Mouse (Mus musculus) granulocyte monocyte progenitor cell, adult 5-6 weeks (primary cell): ENCODE measurements around the gene Ccdc154. TPM values are rescaled to one million over a fixed set of nuclear protein-coding genes. Genes with fewer than 3 reads are reported as not detected.

ENCODE experiments used
- ATAC-seq: replicated peaks from 2 replicates; pipeline ENCODE4 v1.8.0; 2016; ENCODE audit warnings: mild to moderate bottlenecking, moderate TSS enrichment, inconsistent platforms; ENCODE audit not compliant: poor library complexity, severe bottlenecking
- total RNA-seq, 2 experiments: library from RNA; stranded (forward) in 1 of 2; stranded (reverse) in 1 of 2; fragments of 200-712, 200-1000 nt in 1 of 2; fragments of >200 nt in 1 of 2; fragmentation: Nextera tagmentation in 1 of 2; gene quantifications; 2 replicates each; pipeline ENCODE4 v1.2.3; 2014 to 2017

Ccdc154 gene
- total RNA-seq, 2 experiments from 2014 or later: 0.21 TPM; not detected in 1

DNA sequence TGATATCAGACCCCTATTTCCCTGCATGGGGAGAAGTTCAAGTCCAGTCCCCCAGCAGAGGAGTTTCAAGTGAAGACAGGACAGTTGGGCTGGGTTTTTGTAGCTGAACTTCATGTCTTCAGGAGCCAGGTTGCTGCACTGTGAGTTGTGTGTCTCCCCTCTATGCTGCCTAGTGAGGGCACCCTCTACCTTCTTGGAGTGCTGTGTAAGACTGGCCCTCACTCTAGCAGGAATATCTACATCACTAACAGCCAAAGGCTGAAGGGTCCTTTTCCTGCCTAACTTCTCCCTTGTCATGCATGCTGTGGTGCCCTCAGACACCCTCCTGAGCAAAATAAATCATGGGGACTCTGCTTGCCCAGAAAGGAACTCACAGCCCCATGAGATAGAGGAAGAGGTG, 21.0 kb downstream of the Ccdc154 start:
- no peak for ATAC-seq

DNA sequence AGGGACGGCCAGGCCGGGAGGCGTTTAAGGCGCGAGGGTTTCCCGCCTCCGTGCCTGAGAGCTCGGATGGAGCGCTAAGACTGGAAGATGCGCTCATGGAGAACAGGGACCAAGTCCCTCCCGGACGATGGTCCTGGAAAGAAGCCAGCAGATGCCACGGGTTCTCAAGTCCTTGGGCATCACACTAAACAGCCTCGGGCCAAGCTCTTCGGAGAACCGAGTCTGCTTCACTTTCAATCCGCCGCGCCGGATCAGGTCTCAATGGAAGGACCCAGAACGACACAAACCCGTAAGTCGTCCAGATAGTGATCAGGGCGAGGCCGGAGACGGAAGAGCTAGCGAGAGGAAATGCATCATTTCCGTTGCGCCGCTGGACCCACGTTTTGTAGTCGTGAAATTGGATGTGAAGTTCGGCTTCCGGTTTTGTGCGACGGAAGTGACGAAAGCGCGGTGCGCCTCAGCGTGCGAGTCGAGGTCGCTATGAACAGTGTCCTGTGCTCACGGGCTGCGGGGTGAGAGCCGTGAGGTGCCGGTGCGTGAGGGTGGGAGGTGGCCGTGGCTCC, 21.9 kb downstream of the Ccdc154 start, which contains the start of gene BC003965:
Gene BC003965 (plus strand): TSS at position 426 of the 563 bp plus-strand sequence.
- peak; percentile 81 for ATAC-seq

GRCm38 (mm10) chr17:25184961-25185360, 22.7 kb downstream of the Ccdc154 start:
- ATAC-seq: peak; percentile 10; the same call in 1 of the 2 replicates

GRCm38 (mm10) chr17:25187784-25188149, 25.5 kb downstream of the Ccdc154 start:
- no peak for ATAC-seq

- ATAC-seq: peak; percentile 38
Observed at GRCm38 (mm10) chr17:25188150-25189031, 26.1 kb downstream of the Ccdc154 start, which contains the start of gene Unkl. Gene Unkl, plus strand, starts transcription at chr17:25188397.

DNA sequence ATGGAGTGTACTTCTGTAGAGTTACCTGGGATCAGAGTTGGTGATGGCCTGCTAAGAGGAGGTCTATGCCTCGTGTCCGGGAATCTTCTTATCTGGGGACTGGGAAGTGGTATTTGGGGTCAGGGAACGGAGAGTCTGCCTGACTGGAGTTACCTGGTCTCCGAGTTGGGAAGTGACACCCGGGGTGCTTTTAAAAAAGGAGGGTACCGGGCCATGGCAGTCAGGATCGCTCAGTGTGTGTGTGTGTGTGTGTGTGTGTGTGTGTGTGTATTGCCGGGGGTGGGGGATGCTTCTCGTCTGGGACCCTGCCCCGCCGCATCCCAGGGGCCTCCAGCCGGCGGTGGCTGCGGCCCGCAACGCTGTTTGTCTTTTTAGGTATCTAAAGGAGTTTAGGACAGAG, 26.8 kb downstream of the Ccdc154 start:
- no peak for ATAC-seq

- no peak for ATAC-seq
Observed at GRCm38 (mm10) chr17:25202401-25202800, 40.1 kb downstream of the Ccdc154 start.

DNA sequence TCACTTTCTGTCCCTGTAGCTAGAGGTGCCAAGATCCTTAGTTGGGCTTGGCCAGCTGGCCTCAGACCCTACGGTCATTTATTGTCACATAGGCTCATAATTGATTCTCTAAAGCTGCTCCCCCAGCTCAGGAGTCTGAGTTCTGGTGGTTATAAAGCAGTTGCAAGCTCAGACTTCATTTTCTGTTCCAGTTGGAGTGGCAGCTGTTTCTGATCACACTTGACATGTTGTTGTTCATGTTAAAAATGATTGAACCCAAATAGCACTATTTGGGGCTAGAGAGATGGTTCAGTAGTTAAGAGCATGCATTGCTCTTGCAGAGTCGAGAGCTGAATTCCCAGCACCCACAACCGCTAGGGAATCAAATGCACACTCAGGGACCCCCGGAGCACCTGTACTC, 47.7 kb downstream of the Ccdc154 start:
- no peak for ATAC-seq

- peak; percentile 81 for ATAC-seq
Observed at GRCm38 (mm10) chr17:25210680-25211466, 48.6 kb downstream of the Ccdc154 start.

DNA sequence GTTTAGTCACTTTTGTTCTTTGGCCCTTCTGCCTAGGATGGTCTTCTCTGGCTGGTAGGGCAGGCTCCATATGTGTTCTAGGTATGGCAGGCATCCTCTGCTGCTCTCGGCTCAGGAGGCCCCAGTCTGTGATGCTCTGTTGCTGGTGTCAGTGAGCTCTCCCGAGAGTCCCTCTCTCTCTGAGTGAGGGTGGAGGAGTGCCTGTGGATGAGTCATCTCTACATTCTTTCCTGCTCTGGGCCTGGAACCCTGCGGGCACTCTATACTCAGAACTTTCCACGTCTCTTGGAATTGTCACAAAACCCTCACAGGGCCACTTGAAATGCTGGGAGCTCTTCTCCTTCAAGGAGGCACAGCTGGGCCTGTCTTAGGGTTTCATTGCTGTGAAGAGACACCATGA, 49.4 kb downstream of the Ccdc154 start:
- ATAC-seq: no peak

- no peak for ATAC-seq
Observed at GRCm38 (mm10) chr17:25215431-25215830, 53.2 kb downstream of the Ccdc154 start.

DNA sequence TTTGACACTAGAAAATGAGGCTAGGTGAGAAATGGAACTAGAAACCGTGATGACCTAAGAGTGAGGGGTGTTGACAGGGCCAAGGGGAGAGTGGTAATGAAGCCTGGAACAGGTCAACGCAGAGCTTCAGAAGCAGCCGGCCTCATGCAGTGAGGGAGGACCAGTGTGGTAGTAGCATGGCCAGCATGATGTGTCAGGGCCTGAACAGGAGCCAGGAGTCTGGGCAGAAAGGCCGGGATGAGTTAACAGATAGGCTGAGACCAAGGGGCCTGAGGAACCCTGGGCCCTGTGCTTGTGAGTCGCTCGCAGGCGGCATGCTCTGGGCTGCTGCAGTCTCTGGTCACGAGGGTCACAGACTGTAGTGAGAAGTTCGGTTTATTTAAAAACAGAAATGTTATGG, 56.7 kb downstream of the Ccdc154 start:
- no peak for ATAC-seq

DNA sequence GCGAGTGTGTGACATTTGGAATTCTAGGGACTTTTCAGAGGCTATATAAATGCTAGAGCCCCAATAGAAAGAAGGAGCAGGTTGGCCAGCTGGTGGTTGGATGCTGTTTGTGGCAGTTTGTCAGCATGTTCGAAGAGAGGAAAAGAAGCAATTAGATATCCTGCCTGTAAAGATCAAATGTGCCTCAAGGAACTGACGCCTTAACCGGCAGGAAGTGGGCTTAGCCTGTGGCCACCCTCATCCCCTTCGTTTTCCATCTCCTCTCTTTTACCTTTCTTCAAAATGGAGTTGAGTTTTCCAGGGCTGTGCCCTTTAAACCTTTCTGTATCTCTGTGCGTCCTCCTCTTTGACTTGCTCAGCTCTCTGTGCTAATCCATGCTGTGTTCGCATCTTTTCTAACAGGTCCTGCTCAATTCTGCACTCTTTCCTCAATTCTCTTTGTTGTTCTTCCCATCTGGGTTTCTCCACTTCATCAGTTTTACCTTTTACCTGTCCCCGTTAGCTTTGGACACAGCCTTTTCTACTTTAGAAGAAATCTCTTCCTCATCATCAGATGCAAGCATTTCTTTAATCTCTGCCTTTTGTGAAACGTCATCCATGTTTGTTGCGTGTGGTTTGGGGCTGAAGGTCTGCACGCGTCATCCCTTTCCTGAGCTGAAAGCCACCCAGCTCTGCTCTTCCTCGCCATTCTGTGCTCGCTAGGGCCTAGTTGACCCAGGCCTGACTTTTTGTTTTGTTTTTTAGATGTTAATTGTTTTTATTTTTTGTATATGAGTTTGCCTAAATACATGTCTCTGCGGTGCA, 57.4 kb downstream of the Ccdc154 start:
- ATAC-seq: no peak

DNA sequence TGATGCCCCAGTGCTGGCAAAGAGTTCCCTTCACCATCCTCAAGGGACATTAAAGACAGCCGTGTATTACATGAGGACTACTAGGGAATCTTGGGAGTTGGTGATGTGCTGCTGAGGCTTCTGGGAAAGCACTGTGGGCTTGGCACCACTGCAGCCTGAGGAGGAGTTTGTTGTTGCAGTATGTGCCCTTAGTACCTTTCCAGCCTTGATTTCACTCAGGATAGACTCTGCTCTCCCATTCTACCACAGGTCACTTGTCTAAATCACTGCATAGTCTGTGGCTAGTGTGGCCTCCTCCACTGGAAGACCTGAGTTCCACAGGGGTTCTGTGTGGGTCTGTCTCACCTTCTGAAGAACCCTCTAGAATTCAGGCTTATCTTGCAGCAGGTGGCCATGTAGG, 58.5 kb downstream of the Ccdc154 start:
- ATAC-seq: no peak

Other genes starting within 250 kb of the Ccdc154 start
- gene Mapk8ip3, start 225.5 kb upstream of the Ccdc154 start, total RNA-seq (2014; fragmentation: Nextera tagmentation): 49.0 and 84.5 TPM in 2 replicates
- gene Mapk8ip3, start 225.5 kb upstream of the Ccdc154 start, total RNA-seq (2017): 18.2 and 21.0 TPM in 2 replicates
- 109 and 130 TPM in 2 replicates for gene Jpt2, start 201.8 kb upstream of the Ccdc154 start, total RNA-seq (2014; fragmentation: Nextera tagmentation)
- 104 and 114 TPM in 2 replicates for gene Jpt2, start 201.8 kb upstream of the Ccdc154 start, total RNA-seq (2017)
- gene Cramp1l, start 146.7 kb upstream of the Ccdc154 start, total RNA-seq (2014; fragmentation: Nextera tagmentation): 27.3 and 27.6 TPM in 2 replicates
- gene Cramp1l, start 146.7 kb upstream of the Ccdc154 start, total RNA-seq (2017): 7.8 and 8.2 TPM in 2 replicates
- gene Ift140, start 146.4 kb upstream of the Ccdc154 start, total RNA-seq (2014; fragmentation: Nextera tagmentation): 12.3 and 22.1 TPM in 2 replicates
- gene Ift140, start 146.4 kb upstream of the Ccdc154 start, total RNA-seq (2017): 15.6 and 28.8 TPM in 2 replicates
- gene Tmem204, start 78.9 kb upstream of the Ccdc154 start, total RNA-seq (2014; fragmentation: Nextera tagmentation): not detected in 2 replicates
- not detected in 2 replicates for gene Tmem204, start 78.9 kb upstream of the Ccdc154 start, total RNA-seq (2017)
- 49.8 and 55.9 TPM in 2 replicates for gene Telo2, start 46.5 kb upstream of the Ccdc154 start, total RNA-seq (2014; fragmentation: Nextera tagmentation)
- 21.8 and 37.3 TPM in 2 replicates for gene Telo2, start 46.5 kb upstream of the Ccdc154 start, total RNA-seq (2017)
- gene Ptx4, start 41.7 kb upstream of the Ccdc154 start, total RNA-seq (2014; fragmentation: Nextera tagmentation): not detected in 2 replicates
- gene Ptx4, start 41.7 kb upstream of the Ccdc154 start, total RNA-seq (2017): not detected in 2 replicates
- 12.1 and 18.9 TPM in 2 replicates for gene Clcn7, start 29.1 kb upstream of the Ccdc154 start, total RNA-seq (2014; fragmentation: Nextera tagmentation)
- gene Clcn7, start 29.1 kb upstream of the Ccdc154 start, total RNA-seq (2017): 11.3 and 12.6 TPM in 2 replicates
- not detected in 2 replicates for gene Gm38655, start 13.0 kb downstream of the Ccdc154 start, total RNA-seq (2014; fragmentation: Nextera tagmentation)
- gene Gm38655, start 13.0 kb downstream of the Ccdc154 start, total RNA-seq (2017): not detected in 2 replicates
- gene BC003965, start 22.1 kb downstream of the Ccdc154 start, total RNA-seq (2014; fragmentation: Nextera tagmentation): 13.1 and 17.0 TPM in 2 replicates
- 10.0 and 10.2 TPM in 2 replicates for gene BC003965, start 22.1 kb downstream of the Ccdc154 start, total RNA-seq (2017)
- 6.8 and 17.2 TPM in 2 replicates for gene Unkl, start 25.9 kb downstream of the Ccdc154 start, total RNA-seq (2014; fragmentation: Nextera tagmentation)
- gene Unkl, start 25.9 kb downstream of the Ccdc154 start, total RNA-seq (2017): 5.6 and 9.9 TPM in 2 replicates
- gene Gnptg, start 77.7 kb downstream of the Ccdc154 start, total RNA-seq (2014; fragmentation: Nextera tagmentation): 10.9 and 19.2 TPM in 2 replicates
- 23.7 and 27.8 TPM in 2 replicates for gene Gnptg, start 77.7 kb downstream of the Ccdc154 start, total RNA-seq (2017)
- 10.9 and 17.1 TPM in 2 replicates for gene Tsr3, start 77.7 kb downstream of the Ccdc154 start, total RNA-seq (2014; fragmentation: Nextera tagmentation)
- 23.6 and 27.8 TPM in 2 replicates for gene Tsr3, start 77.7 kb downstream of the Ccdc154 start, total RNA-seq (2017)
- 7.6 and 9.1 TPM in 2 replicates for gene Baiap3, start 93.9 kb downstream of the Ccdc154 start, total RNA-seq (2014; fragmentation: Nextera tagmentation)
- gene Baiap3, start 93.9 kb downstream of the Ccdc154 start, total RNA-seq (2017): 3.8 and 11.9 TPM in 2 replicates
- gene Ube2i, start 112.2 kb downstream of the Ccdc154 start, total RNA-seq (2014; fragmentation: Nextera tagmentation): 356 and 387 TPM in 2 replicates
- 268 and 276 TPM in 2 replicates for gene Ube2i, start 112.2 kb downstream of the Ccdc154 start, total RNA-seq (2017)
- gene Prss34, start 135.9 kb downstream of the Ccdc154 start, total RNA-seq (2014; fragmentation: Nextera tagmentation): 2.4 and 94.9 TPM in 2 replicates
- gene Prss34, start 135.9 kb downstream of the Ccdc154 start, total RNA-seq (2017): 21.6 and 23.7 TPM in 2 replicates
- not detected in 2 replicates for gene Prss28, start 146.2 kb downstream of the Ccdc154 start, total RNA-seq (2014; fragmentation: Nextera tagmentation)
- gene Prss28, start 146.2 kb downstream of the Ccdc154 start, total RNA-seq (2017): not detected in 2 replicates
- gene Prss29, start 156.2 kb downstream of the Ccdc154 start, total RNA-seq (2014; fragmentation: Nextera tagmentation): not detected in 2 replicates
- not detected in 2 replicates for gene Prss29, start 156.2 kb downstream of the Ccdc154 start, total RNA-seq (2017)
- not detected in 2 replicates for gene Tpsab1, start 183.1 kb downstream of the Ccdc154 start, total RNA-seq (2014; fragmentation: Nextera tagmentation)
- gene Tpsab1, start 183.1 kb downstream of the Ccdc154 start, total RNA-seq (2017): not detected in 2 replicates
- gene Tpsb2, start 203.8 kb downstream of the Ccdc154 start, total RNA-seq (2014; fragmentation: Nextera tagmentation): not detected in 2 replicates
- gene Tpsb2, start 203.8 kb downstream of the Ccdc154 start, total RNA-seq (2017): not detected in 2 replicates
- not detected in 2 replicates for gene Tpsg1, start 206.8 kb downstream of the Ccdc154 start, total RNA-seq (2014; fragmentation: Nextera tagmentation)
- gene Tpsg1, start 206.8 kb downstream of the Ccdc154 start, total RNA-seq (2017): not detected in 2 replicates